Mouse (Mus musculus): Measurements from ENCODE around the gene Gm17267. TPM values are rescaled to one million over a fixed set of nuclear protein-coding genes. Genes with fewer than 3 reads are reported as not detected.

Gm17267 gene
- polyA plus RNA-seq (2012; rRNA removed), result not detected in 2 replicates

GRCm38 (mm10) chrX:126017257-126017656 lies at the start of gene Gm17267:
Gene Gm17267, plus strand, starts transcription at chrX:126017557.

Data from central nervous system, embryonic 14 days (tissue).